Mouse (Mus musculus) granulocyte monocyte progenitor cell, adult 5-6 weeks (primary cell): ENCODE results near the gene Sergef. TPM values are rescaled to one million over a fixed set of nuclear protein-coding genes. Genes with fewer than 3 reads are reported as not detected.

Experiments
- ATAC-seq: replicated peaks from 2 replicates; pipeline ENCODE4 v1.8.0; 2016; ENCODE audit warnings: mild to moderate bottlenecking, moderate TSS enrichment, inconsistent platforms; ENCODE audit not compliant: poor library complexity, severe bottlenecking
- total RNA-seq, 2 experiments: library from RNA; stranded (forward) in 1 of 2; stranded (reverse) in 1 of 2; fragments of 200-712, 200-1000 nt in 1 of 2; fragments of >200 nt in 1 of 2; fragmentation: Nextera tagmentation in 1 of 2; gene quantifications; 2 replicates each; pipeline ENCODE4 v1.2.3; 2014 to 2017

The Sergef gene
- total RNA-seq, 2 experiments from 2014 or later: 11.2 to 12.4 TPM

DNA sequence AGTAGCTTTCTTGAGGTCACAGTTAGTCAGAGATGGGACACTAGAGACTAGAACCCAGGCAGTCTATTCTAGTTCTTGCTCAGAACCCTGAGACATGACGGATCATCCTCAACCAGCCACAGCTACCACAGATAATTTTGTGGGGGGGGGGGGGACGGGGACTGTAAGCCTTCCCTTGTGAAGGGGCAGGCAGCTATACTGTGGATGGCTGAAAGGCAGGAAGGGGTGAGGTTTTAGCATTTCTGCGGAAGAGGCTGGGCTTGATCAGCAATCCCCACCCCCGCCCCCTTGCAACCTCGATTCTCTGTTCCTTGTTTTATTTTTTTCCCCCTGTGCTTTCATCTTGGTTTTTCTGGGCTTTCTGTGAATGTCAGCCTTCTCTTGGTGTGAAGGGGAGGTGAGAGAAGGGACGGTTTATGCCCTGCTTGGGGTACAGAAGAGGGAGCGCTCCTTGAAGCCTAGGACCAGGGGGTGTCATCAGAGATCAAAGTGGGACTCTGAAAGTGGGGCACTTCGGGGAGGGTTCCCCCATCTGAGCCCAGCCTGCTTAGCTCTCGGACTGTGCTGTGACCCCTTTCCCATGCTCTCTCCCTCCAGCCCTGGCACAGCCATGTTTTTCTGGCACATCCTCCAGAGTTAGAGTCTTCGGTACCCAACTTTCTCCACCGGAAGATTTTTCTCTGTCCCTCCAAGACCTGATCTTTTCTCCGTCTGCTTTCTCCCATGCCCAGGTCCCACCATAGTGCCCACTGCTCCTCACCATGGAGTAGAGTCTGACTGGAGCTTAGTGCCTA, 245.7 kb downstream of the Sergef start:
- no peak for ATAC-seq

Other genes starting within 250 kb of the Sergef start
- gene Kcnc1, start 243.3 kb downstream of the Sergef start, total RNA-seq (2014; fragmentation: Nextera tagmentation): 2.9 TPM in 1 of 2 replicates, not detected in the other
- gene Kcnc1, start 243.3 kb downstream of the Sergef start, total RNA-seq (2017): 0.09 TPM in 1 of 2 replicates, not detected in the other
- not detected in 2 replicates for gene Tph1, start 32.7 kb upstream of the Sergef start, total RNA-seq (2014; fragmentation: Nextera tagmentation)
- gene Tph1, start 32.7 kb upstream of the Sergef start, total RNA-seq (2017): 0.15 TPM in 1 of 2 replicates, not detected in the other
- gene Saal1, start 70.9 kb upstream of the Sergef start, total RNA-seq (2014; fragmentation: Nextera tagmentation): 23.5 and 23.9 TPM in 2 replicates
- gene Saal1, start 70.9 kb upstream of the Sergef start, total RNA-seq (2017): 14.9 and 18.1 TPM in 2 replicates
- not detected in 2 replicates for gene Saa3, start 75.9 kb upstream of the Sergef start, total RNA-seq (2014; fragmentation: Nextera tagmentation)
- 1.2 TPM in 1 of 2 replicates, not detected in the other for gene Saa3, start 75.9 kb upstream of the Sergef start, total RNA-seq (2017)
- not detected in 2 replicates for gene Saa4, start 92.8 kb upstream of the Sergef start, total RNA-seq (2014; fragmentation: Nextera tagmentation)
- gene Saa4, start 92.8 kb upstream of the Sergef start, total RNA-seq (2017): not detected in 2 replicates
- not detected in 2 replicates for gene Saa1, start 103.2 kb upstream of the Sergef start, total RNA-seq (2014; fragmentation: Nextera tagmentation)
- not detected in 2 replicates for gene Saa1, start 103.2 kb upstream of the Sergef start, total RNA-seq (2017)
- gene Saa2, start 112.0 kb upstream of the Sergef start, total RNA-seq (2014; fragmentation: Nextera tagmentation): not detected in 2 replicates
- not detected in 2 replicates for gene Saa2, start 112.0 kb upstream of the Sergef start, total RNA-seq (2017)
- 17.0 and 32.8 TPM in 2 replicates for gene Hps5, start 156.3 kb upstream of the Sergef start, total RNA-seq (2014; fragmentation: Nextera tagmentation)
- 19.1 and 27.6 TPM in 2 replicates for gene Hps5, start 156.3 kb upstream of the Sergef start, total RNA-seq (2017)
- gene Gtf2h1, start 156.3 kb upstream of the Sergef start, total RNA-seq (2014; fragmentation: Nextera tagmentation): 30.3 and 46.6 TPM in 2 replicates
- gene Gtf2h1, start 156.3 kb upstream of the Sergef start, total RNA-seq (2017): 67.0 and 83.9 TPM in 2 replicates
- 641 and 708 TPM in 2 replicates for gene Ldha, start 201.7 kb upstream of the Sergef start, total RNA-seq (2014; fragmentation: Nextera tagmentation)
- gene Ldha, start 201.7 kb upstream of the Sergef start, total RNA-seq (2017): 507 and 538 TPM in 2 replicates
- 3.5 TPM in 1 of 2 replicates, not detected in the other for gene Ldhc, start 221.4 kb upstream of the Sergef start, total RNA-seq (2014; fragmentation: Nextera tagmentation)
- gene Ldhc, start 221.4 kb upstream of the Sergef start, total RNA-seq (2017): 1.2 TPM in 1 of 2 replicates, not detected in the other